Mouse (Mus musculus): ENCODE measurements around the gene Cdk17. TPM values are rescaled to one million over a fixed set of nuclear protein-coding genes. Genes with fewer than 3 reads are reported as not detected.

The Cdk17 gene
- polyA plus RNA-seq, 1 experiment = 27.6 TPM

GRCm38 (mm10) chr10:93171182-93171855 lies 10.6 kb downstream of the Cdk17 start:
- TF ChIP-seq CTCF (IDR thresholded peaks at IDR 0.05; ENCODE audit: control insufficient read depth, insufficient read depth, insufficient replicate concordance, low read depth, low read length) (no peak), POLR2A (IDR thresholded peaks at IDR 0.05; ENCODE audit: control insufficient read depth, low read depth, low read length) (no peak)

GRCm38 (mm10) chr10:93177471-93177870 lies 16.8 kb downstream of the Cdk17 start:
- H3K36me3 ChIP-seq (ENCODE audit: control insufficient read depth, insufficient read depth, low read length) = no peaks in the 10 kb centered on the region
- H3K4me3 ChIP-seq (ENCODE audit: control insufficient read depth, low read depth, low read length) = no peak overlapping the region
- H3K4me1 ChIP-seq (ENCODE audit: control insufficient read depth, insufficient read depth, low read length) = no peaks in the 10 kb centered on the region
- no peaks in the 10 kb centered on the region for H3K27me3 ChIP-seq (ENCODE audit: control insufficient read depth, insufficient read depth, low read length)
- TF ChIP-seq POLR2A (IDR thresholded peaks at IDR 0.05; ENCODE audit: control insufficient read depth, low read depth, low read length) (no peak), CTCF (IDR thresholded peaks at IDR 0.05; ENCODE audit: control insufficient read depth, insufficient read depth, insufficient replicate concordance, low read depth, low read length) (no peak)
- no peak overlapping the region for H3K27ac ChIP-seq (ENCODE audit: control insufficient read depth, insufficient read depth, low read depth, low read length)

More at GRCm38 (mm10) chr10:93171182-93171855, 10.6 kb downstream of the Cdk17 start:
- no peaks in the 10 kb centered on the region for H3K27me3 ChIP-seq (ENCODE audit: control insufficient read depth, insufficient read depth, low read length)
- no peak overlapping the region for H3K27ac ChIP-seq (ENCODE audit: control insufficient read depth, insufficient read depth, low read depth, low read length)
- H3K4me3 ChIP-seq (ENCODE audit: control insufficient read depth, low read depth, low read length) = no peak overlapping the region
- no peaks in the 10 kb centered on the region for H3K36me3 ChIP-seq (ENCODE audit: control insufficient read depth, insufficient read depth, low read length)
- peaks cover 2% of the 10 kb centered on the region; the same call in 1 of the 2 replicates for H3K4me1 ChIP-seq (ENCODE audit: control insufficient read depth, insufficient read depth, low read length)

GRCm38 (mm10) chr10:93177874-93178273 lies 17.2 kb downstream of the Cdk17 start:
- Histone ChIP-seq H3K4me3 (ENCODE audit: control insufficient read depth, low read depth, low read length) (no peak overlapping the region), H3K27me3 (ENCODE audit: control insufficient read depth, insufficient read depth, low read length) (no peaks in the 10 kb centered on the region), H3K27ac (ENCODE audit: control insufficient read depth, insufficient read depth, low read depth, low read length) (no peak overlapping the region), H3K4me1 (ENCODE audit: control insufficient read depth, insufficient read depth, low read length) (no peaks in the 10 kb centered on the region), H3K36me3 (ENCODE audit: control insufficient read depth, insufficient read depth, low read length) (no peaks in the 10 kb centered on the region)
- TF ChIP-seq POLR2A (IDR thresholded peaks at IDR 0.05; ENCODE audit: control insufficient read depth, low read depth, low read length) = no peak
- no peak for TF ChIP-seq CTCF (IDR thresholded peaks at IDR 0.05; ENCODE audit: control insufficient read depth, insufficient read depth, insufficient replicate concordance, low read depth, low read length)

- H3K4me1 ChIP-seq (ENCODE audit: control insufficient read depth, insufficient read depth, low read length) = no peaks in the 10 kb centered on the region
- H3K27ac ChIP-seq (ENCODE audit: control insufficient read depth, insufficient read depth, low read depth, low read length) = no peak overlapping the region
- no peak for TF ChIP-seq POLR2A (IDR thresholded peaks at IDR 0.05; ENCODE audit: control insufficient read depth, low read depth, low read length)
- TF ChIP-seq CTCF (IDR thresholded peaks at IDR 0.05; ENCODE audit: control insufficient read depth, insufficient read depth, insufficient replicate concordance, low read depth, low read length) = no peak
Measured at GRCm38 (mm10) chr10:93178662-93179061, 18.0 kb downstream of the Cdk17 start.

GRCm38 (mm10) chr10:93179669-93180460 lies 19.2 kb downstream of the Cdk17 start:
- Histone ChIP-seq H3K4me3 (ENCODE audit: control insufficient read depth, low read depth, low read length) (no peak overlapping the region), H3K4me1 (ENCODE audit: control insufficient read depth, insufficient read depth, low read length) (no peaks in the 10 kb centered on the region), H3K36me3 (ENCODE audit: control insufficient read depth, insufficient read depth, low read length) (no peaks in the 10 kb centered on the region), H3K27me3 (ENCODE audit: control insufficient read depth, insufficient read depth, low read length) (no peaks in the 10 kb centered on the region), H3K27ac (ENCODE audit: control insufficient read depth, insufficient read depth, low read depth, low read length) (no peak overlapping the region)
- TF ChIP-seq CTCF (IDR thresholded peaks at IDR 0.05; ENCODE audit: control insufficient read depth, insufficient read depth, insufficient replicate concordance, low read depth, low read length) = no peak
- no peak for TF ChIP-seq POLR2A (IDR thresholded peaks at IDR 0.05; ENCODE audit: control insufficient read depth, low read depth, low read length)

More at GRCm38 (mm10) chr10:93178662-93179061, 18.0 kb downstream of the Cdk17 start:
- H3K4me3 ChIP-seq (ENCODE audit: control insufficient read depth, low read depth, low read length) = no peak overlapping the region
- H3K27me3 ChIP-seq (ENCODE audit: control insufficient read depth, insufficient read depth, low read length) = no peaks in the 10 kb centered on the region
- no peaks in the 10 kb centered on the region for H3K36me3 ChIP-seq (ENCODE audit: control insufficient read depth, insufficient read depth, low read length)

- Histone ChIP-seq H3K27me3 (ENCODE audit: control insufficient read depth, insufficient read depth, low read length) (no peaks in the 10 kb centered on the region), H3K4me3 (ENCODE audit: control insufficient read depth, low read depth, low read length) (no peak overlapping the region), H3K36me3 (ENCODE audit: control insufficient read depth, insufficient read depth, low read length) (no peaks in the 10 kb centered on the region), H3K27ac (ENCODE audit: control insufficient read depth, insufficient read depth, low read depth, low read length) (no peak overlapping the region), H3K4me1 (ENCODE audit: control insufficient read depth, insufficient read depth, low read length) (no peaks in the 10 kb centered on the region)
- TF ChIP-seq POLR2A (IDR thresholded peaks at IDR 0.05; ENCODE audit: control insufficient read depth, low read depth, low read length) (no peak), CTCF (IDR thresholded peaks at IDR 0.05; ENCODE audit: control insufficient read depth, insufficient read depth, insufficient replicate concordance, low read depth, low read length) (no peak)
Measured at GRCm38 (mm10) chr10:93184351-93184976, 23.8 kb downstream of the Cdk17 start.

GRCm38 (mm10) chr10:93188440-93188999 lies 27.8 kb downstream of the Cdk17 start:
- TF ChIP-seq POLR2A (IDR thresholded peaks at IDR 0.05; ENCODE audit: control insufficient read depth, low read depth, low read length) = no peak
- TF ChIP-seq CTCF (IDR thresholded peaks at IDR 0.05; ENCODE audit: control insufficient read depth, insufficient read depth, insufficient replicate concordance, low read depth, low read length) = no peak
- no peak overlapping the region for H3K4me3 ChIP-seq (ENCODE audit: control insufficient read depth, low read depth, low read length)
- no peak overlapping the region for H3K27ac ChIP-seq (ENCODE audit: control insufficient read depth, insufficient read depth, low read depth, low read length)

More at GRCm38 (mm10) chr10:93188440-93188999, 27.8 kb downstream of the Cdk17 start:
- Histone ChIP-seq H3K36me3 (ENCODE audit: control insufficient read depth, insufficient read depth, low read length) (no peaks in the 10 kb centered on the region), H3K4me1 (ENCODE audit: control insufficient read depth, insufficient read depth, low read length) (no peaks in the 10 kb centered on the region), H3K27me3 (ENCODE audit: control insufficient read depth, insufficient read depth, low read length) (no peaks in the 10 kb centered on the region)
